Mouse (Mus musculus): Measurements from ENCODE around the gene Kdsr. TPM values are rescaled to one million over a fixed set of nuclear protein-coding genes. Genes with fewer than 3 reads are reported as not detected.
A peak's percentile ranks its signal among the peaks of the same experiment; 100 is the strongest.

The Kdsr gene
- 16.7 and 16.8 TPM in 2 replicates for polyA plus RNA-seq (2012; rRNA removed)

DNA sequence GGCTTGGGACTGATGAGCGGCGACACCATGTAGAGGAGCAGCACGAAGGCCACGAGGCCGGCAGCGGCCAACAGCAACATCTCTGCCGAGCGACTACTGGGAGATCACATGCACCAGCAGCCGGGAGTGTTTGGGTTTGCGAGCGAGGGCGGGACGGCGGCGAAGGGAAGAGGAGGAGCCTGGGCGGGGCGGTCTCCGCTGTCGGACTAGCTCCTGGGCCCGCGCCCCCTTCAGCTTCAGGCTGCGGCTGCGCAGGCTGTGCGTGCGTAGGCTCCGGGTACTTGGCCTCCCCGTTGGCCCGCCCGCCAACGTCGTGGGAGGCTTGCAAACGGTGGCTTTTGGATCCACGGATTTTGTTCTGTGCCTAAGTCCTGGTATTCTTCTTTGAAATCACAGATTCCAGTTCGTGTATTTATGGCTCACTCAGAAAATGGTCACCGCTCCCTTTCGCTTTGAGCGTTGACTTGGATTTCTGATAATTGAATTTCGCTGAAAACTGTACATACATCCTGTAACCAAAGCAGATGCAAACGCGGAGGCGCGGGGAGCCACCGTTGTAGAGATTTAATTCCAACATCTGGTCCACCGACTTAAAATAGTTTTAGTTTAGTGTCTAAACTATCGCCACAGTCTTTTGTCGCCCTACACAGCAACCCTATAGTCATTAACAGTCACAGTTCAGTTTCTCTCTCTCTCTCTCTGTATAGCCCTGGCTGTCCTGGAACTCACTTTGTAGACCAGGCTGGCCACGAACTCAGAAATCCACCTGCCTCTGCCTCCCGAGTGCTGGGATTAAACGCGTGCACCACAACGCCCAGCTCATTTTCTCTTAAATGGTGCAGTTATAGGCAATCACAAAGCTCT lies at the start of gene Kdsr:
Gene Kdsr, minus strand, starts transcription at position 156 of the 864 bp plus-strand sequence.
- DNase-seq (ENCODE audit: low spot score): peak; percentile 92

DNA sequence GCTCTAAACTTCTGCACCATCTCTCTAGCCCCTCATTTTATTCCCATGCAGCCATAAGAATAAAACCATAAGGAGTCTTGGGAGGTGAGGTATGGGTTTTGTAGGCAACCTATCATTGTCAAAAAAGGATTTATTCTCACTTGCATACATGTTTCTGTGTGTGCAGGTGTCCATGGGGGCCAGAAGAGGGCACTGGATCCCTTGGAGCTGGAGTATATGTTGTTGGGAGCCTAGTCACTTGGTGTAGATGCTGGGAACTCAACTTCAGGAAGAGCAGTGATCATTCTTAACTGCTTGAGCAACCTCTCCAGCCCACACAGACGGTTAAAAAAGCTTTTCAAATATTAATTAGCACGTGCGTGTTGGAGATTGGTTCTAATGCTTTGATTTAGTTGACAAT lies 40.4 kb upstream of the Kdsr start:
- no peak for DNase-seq (ENCODE audit: low spot score)

DNA sequence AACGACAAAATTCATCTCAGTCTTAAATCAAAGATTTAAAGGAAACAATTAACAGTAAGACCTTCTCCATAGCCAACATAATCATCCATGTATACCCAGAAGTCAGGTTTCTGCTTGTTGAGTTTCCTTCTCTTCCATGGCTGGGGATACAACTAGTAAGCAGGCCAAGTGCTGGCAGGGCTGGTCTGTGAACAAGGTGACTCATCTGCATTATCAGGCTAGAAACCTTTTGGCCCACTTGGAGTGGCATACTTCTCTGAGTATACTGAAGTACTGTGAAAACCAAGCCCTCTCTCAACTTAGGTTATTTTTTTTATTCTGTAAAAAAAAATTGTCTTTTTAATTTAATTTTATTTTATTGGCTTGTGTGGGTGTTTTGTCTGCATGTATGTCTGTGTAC lies 39.9 kb upstream of the Kdsr start:
- DNase-seq (ENCODE audit: low spot score): no peak

DNA sequence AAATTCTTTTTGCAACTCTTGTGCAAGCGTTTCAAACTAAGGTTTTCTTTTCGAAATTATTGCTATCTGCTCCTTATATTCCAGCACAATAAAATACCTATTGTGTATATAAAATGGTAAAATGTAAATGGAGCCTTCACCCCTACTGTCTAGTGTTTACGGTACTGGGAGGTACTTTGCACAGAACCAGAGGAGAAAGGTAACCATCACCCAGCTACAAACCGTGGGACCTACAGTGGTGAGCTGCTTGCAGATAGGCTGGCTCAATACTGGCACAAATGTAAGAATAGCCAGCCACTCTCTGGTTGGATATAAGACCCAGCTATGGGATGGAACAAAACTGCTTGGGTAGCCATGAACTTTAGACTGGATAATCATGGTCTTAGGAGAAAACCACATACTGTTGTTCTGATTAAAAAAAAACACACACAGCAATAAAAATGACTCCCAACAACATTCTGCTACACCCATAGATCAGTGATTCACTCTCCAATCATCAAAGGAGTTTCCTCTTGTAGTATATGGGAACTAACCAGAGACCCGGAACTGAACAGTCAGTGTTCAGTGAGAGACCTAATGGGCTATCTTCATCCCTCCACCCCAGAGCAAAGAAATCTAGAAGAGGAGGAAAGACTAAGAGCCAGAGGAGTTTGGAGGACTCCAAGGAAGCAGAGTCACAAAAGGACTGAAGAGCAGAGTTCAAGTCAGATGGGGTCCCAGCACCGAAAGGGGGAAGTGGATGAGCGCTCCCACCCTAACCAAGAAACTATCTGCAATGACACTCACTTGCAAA lies 37.7 kb upstream of the Kdsr start:
- no peak for DNase-seq (ENCODE audit: low spot score)

DNA sequence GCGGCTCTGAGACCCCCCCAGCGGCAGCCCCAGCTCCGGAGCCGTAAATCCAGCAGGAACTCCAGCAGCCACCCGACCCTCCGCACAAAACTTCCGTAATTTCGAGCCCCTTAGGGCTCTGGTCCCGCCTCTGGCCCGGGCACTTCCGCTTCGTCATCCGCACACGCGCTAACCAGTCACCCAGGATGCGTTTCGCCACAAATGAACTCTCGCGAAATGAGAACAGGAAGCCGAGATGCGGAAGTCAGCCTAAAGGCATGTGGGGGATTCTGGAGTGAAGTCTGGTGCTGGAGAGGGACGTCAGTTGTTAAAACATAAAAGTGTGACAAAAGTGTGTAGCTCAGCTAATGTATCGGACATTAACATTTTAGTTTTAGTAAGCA lies 37.0 kb upstream of the Kdsr start, which contains the start of gene Vps4b:
Gene Vps4b, minus strand, starts transcription at position 187 of the 383 bp plus-strand sequence.
- peak; percentile 77 for DNase-seq (ENCODE audit: low spot score)

DNA sequence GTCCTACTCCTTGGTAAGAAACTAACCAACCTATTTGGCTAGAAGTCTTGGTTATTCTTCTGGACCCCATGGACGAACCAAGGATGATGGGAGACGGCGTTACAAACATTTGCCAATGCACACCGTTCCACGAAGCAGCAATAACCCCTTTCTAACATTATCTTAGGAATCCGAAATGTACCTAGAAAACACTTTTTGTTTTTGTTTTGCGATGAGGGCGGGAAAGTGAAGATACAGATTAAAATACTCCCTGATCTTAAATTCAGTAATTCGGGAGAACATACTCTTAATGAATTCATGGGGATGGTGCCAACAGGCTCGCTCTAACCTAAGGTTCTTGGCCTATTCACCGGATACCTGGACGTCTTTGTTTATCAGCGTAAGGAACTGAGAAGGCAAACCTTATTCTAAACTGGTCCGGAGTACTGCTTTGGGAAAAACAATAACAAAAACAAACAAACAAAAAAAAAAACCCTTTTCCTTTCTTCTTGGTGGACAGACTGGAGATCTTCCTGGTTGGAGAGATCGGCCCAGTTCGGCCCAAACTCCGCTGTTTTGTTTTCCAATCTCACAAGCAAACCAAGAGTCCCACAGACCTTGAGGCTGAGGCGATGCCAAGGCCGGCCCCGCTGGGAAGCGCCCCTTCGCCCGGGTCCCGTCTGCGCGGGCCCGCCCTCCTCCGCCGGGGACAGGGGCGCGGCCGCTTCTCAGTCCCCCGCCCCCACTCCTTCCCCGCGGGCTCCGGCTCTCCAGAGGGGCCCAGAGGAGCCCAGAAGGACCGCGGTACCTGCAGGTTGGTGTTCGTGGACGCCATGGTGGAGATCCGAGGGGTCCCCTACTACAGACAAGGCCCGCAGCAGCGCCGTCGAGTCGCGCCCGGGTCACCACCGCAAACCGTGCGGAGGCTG lies 36.4 kb upstream of the Kdsr start:
- DNase-seq (ENCODE audit: low spot score): no peak

DNA sequence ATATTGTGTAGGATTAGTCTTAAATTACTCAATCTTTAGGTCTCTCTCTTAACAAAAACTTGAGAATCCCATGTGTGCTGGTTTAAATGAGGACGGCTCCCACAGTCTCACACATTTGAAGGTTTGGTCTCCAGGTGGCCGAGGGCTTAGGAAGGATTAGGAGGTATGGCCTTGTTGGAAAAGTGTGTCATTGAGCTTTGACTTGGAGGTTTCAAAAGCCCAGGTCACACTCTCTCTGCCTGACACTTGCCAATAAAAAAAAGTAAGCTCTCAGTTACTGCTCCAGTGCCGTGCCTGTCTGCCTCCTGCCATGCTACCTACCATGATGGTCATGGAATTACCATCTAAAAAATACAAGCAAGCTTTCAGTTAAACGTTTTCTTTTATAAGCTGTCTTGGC lies 15.4 kb upstream of the Kdsr start:
- no peak for DNase-seq (ENCODE audit: low spot score)

DNA sequence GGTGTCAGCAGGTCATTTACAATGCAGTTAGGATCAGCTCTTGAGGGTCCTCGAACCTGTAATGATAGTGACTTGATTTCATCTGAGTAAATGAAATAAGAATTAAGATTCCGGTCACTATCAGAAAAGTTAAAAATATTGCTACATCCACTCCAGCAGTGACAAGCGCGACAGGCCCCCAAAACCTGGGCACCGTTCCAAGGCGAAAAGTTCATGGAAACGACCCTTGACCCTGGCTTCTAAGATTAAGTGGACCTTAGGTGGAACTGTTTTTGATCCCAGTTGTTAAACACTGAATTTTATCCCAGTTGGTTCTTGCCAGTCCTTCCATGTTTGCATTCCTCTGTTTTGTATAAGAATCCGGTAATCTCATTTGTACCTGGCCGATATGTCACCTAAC lies 14.6 kb upstream of the Kdsr start:
- no peak for DNase-seq (ENCODE audit: low spot score)

DNA sequence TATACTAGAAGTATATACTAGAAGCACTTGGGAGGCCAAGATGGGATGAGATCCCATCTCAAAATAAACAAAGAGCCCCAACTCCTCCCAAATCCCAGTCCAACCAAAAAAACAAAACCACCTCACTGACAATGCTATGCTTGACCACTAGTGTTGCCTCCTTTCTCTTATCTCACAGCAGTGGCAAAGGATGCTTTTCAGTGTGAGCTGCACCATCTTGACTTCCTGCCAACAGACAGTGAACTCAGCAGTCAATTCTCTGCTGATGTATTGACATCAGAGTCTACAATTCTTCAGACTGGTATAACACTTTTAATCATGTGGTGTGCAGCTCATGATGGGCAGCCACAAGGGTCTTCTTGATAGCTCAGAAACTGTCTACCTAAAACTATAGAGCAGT lies 9.2 kb upstream of the Kdsr start:
- DNase-seq (ENCODE audit: low spot score): no peak

DNA sequence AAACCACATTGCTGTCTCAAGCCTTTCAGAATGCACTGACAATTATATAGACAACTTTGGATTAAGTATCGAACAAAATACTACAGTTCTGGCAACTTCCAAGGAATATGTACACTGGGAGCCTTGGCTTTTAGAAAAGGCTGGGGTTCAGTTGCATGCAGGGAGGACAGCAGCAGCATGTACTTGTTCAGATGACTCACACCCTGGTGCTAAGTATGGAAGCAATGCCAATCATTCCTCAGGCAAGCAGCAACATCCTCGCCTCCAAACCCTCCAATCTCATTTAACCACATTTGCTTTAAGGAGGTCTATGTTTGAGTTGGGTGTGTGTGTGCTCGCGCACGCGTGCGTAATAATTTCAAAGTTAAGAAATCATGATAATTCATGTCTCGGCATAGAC lies 6.2 kb upstream of the Kdsr start:
- DNase-seq (ENCODE audit: low spot score): no peak

DNA sequence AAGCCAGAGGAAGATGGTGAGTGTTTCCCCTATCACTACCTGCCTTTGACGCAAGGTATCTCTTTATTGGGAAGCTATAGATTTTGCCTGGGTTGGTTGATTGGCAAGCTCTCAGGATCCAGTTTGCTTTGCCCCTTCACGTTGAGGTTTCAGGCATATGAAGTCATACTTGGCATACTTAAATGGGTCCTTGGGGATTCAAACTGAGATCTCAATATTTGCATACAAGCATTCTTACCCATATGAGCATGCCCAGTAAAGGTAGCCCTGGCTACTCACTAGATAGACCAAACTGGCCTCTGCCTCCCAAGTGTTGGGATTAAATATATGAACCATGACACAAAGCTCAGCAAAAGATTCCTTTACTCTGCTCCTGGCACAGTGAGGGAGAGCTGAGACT lies 5.3 kb upstream of the Kdsr start:
- no peak for DNase-seq (ENCODE audit: low spot score)

DNA sequence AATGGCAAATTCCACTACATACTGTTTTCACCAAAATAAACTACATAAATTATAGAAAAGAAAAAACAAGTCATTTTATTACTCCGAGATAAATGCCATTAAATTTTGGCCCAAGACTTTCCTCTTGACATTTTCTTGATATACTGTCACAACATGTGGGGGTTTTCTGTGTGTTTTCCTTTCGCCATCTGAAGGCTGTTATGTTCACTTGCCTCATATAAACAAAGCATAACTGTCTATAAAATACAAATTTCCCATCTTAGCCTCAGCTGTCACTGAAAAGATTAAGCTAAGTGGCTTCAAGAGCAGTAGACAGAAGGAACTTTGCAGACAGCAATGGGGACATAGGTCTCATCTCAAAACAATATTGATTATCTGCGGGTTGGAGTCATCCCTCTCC lies 4.8 kb upstream of the Kdsr start:
- no peak for DNase-seq (ENCODE audit: low spot score)

DNA sequence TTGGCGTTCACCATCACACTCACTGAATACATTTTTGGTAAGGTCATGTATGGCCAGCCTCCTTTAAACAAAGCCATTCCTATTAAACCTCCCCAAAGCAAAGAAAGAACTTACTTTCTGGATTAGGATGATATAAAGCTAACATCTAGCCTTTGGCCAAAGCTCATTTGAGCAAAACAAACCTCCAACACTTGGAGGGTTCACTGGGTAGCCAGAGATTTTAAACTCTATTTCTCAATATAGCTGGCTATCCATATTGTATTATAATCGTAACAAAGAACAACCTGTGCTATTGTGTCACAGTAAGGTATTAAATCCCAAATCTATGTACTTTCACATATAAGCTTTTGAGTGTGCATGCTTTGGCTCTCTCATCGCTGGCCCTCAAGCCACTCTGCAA lies 1.2 kb upstream of the Kdsr start:
- DNase-seq (ENCODE audit: low spot score): no peak

DNA sequence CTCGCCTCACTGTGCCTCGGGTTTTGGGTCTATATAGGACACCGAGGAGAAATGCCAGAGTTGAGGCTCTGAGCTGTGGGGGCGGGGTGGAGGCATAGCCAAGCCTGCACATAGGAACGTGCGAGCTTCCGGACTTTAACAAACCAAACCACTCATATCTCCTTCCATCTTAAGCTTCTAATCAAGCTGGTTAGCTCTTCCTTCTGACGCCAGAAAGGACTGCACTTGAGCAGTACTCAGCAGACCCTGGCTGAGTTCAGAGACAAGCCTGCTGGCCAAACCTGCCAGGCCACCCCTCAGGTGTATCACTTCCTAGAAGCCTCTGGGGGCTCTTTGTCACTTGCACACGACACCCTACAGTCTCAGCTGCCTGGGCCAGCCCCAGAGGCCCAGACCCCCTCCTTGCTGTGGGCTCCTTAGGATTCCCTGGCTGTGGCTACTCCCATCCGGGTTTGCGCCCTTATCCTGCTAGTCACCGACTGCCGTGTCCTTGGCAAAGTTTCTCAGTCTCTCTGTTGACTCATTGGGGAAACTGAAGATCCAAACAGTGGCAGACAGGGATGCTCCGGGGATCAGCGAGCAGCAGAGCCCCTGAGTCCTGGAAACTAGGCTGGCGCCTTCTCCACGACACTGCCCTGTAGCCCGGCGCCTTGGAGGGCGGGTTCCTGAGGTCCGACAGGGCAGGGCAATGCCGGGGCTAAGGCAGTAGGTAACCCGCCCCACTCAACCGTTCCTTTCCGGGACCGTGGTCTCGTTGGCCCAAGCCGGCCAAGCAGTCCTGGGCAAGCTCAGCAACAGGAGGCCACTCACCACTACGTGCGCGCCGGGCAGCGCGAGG lies 574 bp downstream of the Kdsr start:
- DNase-seq (ENCODE audit: low spot score): peak; percentile 39

DNA sequence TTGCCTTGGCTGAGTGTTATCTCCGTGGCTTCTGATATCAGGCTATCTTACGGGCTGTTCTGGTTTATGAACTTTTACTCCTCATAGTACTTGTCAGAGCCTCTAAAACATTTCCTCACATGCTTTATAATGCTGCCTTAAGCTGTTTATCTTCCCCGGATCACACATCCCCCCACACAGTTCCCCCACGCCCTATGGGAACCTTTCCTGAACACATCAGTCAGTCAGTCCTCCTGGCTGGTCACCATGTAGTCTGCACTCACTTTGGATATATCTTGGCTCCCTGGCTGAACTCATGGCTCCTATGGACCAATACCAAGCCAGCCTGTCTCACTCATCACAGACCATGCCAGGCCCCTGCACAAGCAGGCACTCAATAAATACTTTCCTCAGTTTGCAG lies 2.9 kb downstream of the Kdsr start:
- no peak for DNase-seq (ENCODE audit: low spot score)

DNA sequence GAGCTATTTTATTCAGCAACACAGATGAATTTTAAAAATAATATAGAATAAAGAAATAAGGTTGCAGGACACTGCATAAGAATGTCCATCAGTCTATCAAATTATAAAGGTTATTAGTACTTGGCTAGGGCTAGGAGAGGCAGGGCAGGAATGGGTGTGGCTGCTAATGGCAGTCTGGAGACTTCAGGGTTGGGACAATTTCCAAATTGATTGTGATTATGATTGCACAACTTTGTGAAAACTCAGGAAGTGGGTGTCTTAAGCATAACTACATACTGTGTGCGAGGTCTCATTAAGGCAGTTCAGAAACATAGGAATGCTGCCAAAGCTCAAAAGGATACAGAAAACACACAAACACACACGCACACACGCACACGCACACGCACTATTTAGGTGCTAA lies 7.5 kb downstream of the Kdsr start:
- DNase-seq (ENCODE audit: low spot score): no peak

DNA sequence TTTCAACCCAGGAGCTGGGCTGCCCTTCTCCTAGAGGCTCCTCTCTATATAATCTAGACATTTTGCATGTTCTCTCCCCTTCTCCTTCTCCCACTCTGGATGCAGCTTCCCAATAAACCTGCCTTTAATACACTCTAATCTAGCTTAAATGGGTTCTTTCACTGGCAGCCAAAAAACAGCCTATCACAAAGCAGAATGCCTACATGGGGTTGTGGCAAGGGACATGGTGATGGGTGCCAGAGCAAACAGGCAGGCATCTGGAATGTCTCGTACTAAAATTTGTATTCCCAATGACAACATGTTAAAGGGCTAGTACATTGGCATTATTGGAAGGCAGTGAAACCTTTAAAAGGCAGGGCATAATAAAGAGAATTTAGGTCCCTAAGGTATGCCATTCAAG lies 8.9 kb downstream of the Kdsr start:
- no peak for DNase-seq (ENCODE audit: low spot score)

DNA sequence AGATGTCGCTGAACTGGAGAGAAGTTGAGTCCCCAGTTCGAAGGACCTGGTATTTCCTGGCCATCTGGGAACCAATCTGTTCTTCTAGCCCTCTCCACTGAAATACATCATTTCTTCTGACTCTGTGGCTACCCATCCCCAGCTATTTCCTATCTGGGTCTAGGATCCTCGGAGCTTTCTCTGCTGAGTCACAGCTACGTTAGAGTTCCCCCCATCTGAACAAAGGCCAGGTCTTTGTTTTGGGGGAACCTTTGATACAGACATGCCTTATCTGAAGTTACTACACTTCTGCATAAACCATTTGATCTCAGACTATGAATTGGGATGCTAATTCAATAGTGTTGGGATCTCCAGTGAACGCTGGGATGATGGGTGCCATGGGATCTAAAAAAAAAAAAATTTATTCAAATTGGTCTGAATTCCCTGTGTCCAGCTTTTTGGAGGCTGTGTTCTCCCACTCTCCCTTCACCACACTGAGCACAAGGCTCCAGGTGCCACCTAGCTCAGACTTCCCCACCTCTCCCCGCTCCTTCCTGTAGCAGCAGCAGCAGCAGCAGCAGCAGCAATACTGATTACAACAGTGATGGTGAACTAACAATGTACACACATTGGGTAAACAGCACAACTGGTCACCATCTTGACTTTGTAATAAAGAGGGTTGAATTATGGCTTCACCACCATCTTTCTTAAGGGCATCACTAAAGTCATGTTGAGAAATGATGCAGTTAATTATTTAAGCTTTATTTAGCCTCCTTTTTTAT lies 10.8 kb downstream of the Kdsr start:
- DNase-seq (ENCODE audit: low spot score): no peak

DNA sequence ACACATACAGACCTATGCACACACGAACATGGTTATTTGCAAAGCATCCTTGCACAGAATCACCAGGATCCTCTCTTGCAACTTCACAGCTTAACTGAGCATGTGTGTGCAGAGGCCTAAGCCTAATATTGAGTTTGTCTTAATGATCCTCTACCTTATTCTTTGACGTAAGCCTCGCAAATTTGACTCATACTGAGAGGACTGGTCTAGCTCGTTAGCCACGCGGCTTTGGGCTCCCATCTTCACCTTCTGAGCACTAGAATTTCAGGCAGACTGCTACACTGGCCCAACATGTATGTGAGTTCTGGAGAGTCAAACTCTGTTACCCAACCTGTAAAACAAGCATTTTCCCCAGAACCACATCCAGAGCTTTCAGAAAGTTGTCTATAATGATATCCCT lies 16.5 kb downstream of the Kdsr start:
- no peak for DNase-seq (ENCODE audit: low spot score)

DNA sequence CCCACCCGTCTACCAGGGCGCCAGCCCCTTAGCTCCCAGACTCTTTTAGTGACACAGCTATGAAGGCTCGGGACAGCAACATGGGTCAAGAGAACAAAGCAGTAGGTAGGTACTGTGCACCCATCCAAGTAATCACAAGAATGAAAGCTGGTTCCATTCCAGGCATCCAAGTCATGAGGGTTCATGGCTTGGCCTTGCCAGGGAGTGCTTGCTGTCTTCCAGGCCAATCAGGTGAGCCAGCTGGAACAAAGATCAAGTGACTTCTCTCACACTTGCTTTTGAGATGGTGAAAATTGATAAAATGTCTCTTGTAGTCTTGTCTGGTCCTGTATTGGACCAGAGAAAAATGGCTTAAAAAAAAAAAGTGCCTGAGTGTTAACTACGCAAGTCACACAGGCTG lies 18.8 kb downstream of the Kdsr start:
- DNase-seq (ENCODE audit: low spot score): no peak

All from urinary bladder, adult 2 months (tissue).